Mouse (Mus musculus) kidney, postnatal 14 days (tissue): ENCODE results near the gene Auts2.
A peak's percentile ranks its signal among the peaks of the same experiment; 100 is the strongest.

Experiments
- DNase-seq: peaks from one replicate; pipeline ENCODE4 v3.0.0; 2022; ENCODE audit warnings: mixed read lengths

Auts2 gene

GRCm38 (mm10) chr5:131875976-131876375, 667.2 kb downstream of the Auts2 start:
- no peak for DNase-seq

DNA sequence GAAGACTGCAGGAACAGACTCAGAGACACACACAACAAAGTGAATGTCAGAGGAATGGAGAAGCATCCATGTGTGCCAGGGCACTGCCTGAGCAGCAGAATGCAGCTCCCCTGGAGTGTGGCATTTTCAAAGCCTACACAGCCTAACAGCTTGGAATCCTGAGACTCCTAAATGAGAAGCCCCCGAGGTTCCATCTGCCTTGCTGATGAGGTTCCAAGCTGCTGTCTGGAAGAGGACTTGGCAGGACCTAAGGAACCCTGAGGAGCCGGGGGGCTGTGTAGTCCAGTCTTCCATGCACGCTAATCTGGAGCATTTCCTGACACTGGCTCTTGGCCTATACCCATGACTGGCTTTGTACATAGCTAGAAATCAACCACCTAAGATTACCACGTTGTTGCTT, 670.0 kb downstream of the Auts2 start:
- DNase-seq: no peak

GRCm38 (mm10) chr5:131869711-131870499, 673.2 kb downstream of the Auts2 start:
- DNase-seq: no peak

DNA sequence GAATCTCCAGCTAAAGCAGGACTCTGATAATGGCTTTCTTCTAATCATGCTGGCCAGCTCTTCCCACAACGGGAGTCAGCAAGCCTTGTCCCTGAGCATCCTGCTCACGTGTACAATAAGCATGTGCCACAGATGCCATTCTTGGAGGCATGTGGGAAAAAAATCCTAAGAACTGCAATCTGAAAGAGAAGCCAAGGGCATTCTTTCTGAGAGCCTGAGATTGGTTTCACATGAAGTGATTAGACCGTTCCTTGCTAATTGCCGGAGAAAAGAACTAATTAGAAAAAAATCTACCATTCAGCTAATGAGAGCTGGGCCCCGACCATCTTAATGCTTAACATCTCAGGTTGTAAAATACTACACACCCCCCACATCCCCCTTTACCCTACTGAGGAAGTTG, 677.9 kb downstream of the Auts2 start:
- no peak for DNase-seq

- no peak for DNase-seq
Observed at GRCm38 (mm10) chr5:131857976-131858375, 685.2 kb downstream of the Auts2 start.

DNA sequence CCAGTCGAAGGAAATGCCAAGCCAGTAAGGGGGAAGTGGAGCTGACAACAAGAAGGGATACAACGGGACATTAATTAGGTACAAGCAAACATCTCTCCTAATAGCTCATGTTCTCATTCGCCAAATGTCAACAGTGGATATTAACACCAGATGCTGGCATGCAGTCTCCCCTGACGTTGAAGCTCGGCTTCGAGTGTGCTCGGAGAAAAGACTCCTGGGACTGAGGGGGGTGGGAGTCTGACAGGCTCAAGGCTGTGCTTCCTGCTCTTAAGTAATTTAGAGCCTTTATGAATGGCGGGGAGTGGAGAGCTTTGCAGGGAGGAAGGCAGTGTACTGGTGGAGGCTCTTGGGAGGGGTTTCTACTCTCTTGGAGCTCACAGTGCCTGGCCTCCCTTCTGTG, 687.8 kb downstream of the Auts2 start:
- DNase-seq: peak; percentile 57

GRCm38 (mm10) chr5:131851597-131852453, 691.3 kb downstream of the Auts2 start:
- no peak for DNase-seq

GRCm38 (mm10) chr5:131850632-131851335, 692.4 kb downstream of the Auts2 start:
- DNase-seq: peak; percentile 35

DNA sequence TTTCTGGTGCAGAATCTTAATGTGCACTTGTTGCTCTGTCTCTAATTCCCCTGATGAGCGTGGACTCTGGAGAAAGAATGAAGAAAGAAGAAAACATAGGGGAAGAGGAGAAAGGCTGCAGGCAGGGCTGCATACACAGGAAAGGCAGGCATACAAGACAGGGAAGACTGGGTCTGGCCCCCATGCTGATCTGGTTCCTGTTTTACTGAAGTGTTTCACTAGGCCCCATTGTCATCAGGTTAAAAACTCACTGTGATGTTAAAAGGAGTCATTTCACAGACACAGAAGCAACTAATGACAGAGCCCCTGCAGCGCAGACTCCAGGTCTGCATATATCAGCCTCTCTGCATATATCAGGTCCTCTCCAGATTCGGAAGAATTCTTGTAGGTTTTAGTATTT, 693.5 kb downstream of the Auts2 start:
- DNase-seq: no peak

GRCm38 (mm10) chr5:131844519-131844800, 698.7 kb downstream of the Auts2 start:
- peak; percentile 20 for DNase-seq

GRCm38 (mm10) chr5:131843766-131844518, 699.2 kb downstream of the Auts2 start:
- DNase-seq: no peak

GRCm38 (mm10) chr5:131839657-131840315, 703.4 kb downstream of the Auts2 start:
- DNase-seq: no peak

GRCm38 (mm10) chr5:131839023-131839422, 704.1 kb downstream of the Auts2 start:
- no peak for DNase-seq

DNA sequence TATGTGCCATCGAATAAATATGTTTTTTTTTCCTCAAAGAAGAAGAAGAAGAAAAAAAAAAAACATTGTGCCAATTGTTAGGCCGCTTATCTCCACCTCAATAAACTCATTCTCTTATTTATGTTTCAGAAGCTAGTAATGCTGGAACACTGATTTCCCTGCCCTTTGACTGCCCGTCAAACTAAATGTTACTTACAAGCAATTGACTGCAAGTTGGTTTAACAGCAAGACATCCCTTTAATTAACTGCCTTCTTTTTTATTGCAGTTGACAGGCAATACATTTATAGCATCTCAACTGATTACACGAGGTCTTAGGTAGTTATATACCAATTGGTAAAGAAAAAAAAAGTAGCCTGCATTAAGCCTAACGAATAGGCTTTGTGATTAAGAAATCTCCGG, 705.1 kb downstream of the Auts2 start:
- DNase-seq: no peak

- no peak for DNase-seq
Observed at GRCm38 (mm10) chr5:131836014-131836735, 707.0 kb downstream of the Auts2 start.

GRCm38 (mm10) chr5:131832891-131833876, 710.0 kb downstream of the Auts2 start:
- DNase-seq: no peak

DNA sequence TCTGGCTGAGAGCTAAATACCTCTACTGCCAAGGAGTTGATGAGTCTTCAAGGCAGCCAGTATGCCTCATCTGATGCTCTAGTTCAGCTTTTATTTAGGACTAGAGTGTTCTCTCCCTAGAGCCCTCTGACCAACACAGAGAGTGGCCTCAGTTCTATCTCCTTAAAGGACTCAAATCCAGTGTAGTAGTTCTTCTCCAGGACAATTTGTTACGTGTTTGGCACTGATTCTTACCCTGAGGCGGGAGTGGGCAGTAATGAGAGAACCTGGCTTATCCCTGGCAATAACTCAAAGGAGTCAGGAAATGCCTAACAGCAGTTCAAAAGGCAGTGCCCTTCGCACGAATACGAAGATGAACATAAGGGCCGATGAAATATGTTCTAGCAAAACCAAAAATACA, 713.0 kb downstream of the Auts2 start:
- no peak for DNase-seq

DNA sequence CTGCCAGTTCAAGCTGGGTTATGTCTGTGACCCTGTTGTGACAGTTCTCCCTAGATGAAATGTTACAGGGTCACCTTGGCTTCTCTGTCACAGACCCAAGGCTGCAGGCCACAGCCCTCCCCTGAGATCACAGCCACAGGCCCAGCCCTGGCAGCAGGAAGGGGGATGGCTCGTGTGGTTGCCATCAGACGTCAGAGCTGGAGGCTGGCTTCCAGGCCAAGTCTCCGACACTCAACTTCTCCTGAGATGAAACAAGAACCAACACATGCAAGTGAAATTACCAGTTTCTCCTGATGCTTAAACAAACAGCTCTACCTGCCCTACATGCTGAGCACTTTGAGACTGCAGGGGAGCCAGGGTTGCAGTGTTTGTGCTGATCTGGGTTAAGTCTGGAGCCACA, 713.9 kb downstream of the Auts2 start:
- no peak for DNase-seq

DNA sequence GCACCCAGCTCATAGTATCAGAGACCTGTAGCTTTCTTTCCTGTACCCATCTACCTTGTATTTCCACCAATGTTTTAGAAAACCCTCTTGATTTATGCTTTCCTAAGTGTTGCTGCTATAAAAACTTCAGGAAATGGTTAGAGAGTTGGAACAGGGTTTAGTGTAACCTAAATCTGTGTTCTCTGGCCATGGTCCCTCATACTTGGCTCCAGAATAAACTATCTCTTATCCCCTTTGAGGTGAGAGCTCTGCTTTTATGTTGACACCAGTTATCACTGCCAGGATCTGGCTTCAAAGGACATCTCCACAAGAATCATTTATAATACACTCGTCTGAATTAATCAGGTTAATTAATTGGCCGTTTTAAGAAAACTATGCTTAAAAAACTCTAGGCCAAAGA, 714.5 kb downstream of the Auts2 start:
- no peak for DNase-seq
